Mouse (Mus musculus) testis, adult 2 months (tissue): ENCODE data around the gene Gm20517.

Source experiments
- CTCF ChIP-seq: fragments of 200-500 bp; IDR thresholded peaks from 2 replicates; pipeline ENCODE4 v1.5.1; 2012; ENCODE audit warnings: low read depth, mild to moderate bottlenecking, inconsistent platforms, low read length, moderate library complexity; ENCODE audit not compliant: control insufficient read depth, insufficient read depth, insufficient replicate concordance
- POLR2A ChIP-seq: fragments of 200-500 bp; IDR thresholded peaks from 2 replicates; pipeline ENCODE4 v1.6.1; 2012; ENCODE audit warnings: low read depth, mild to moderate bottlenecking, inconsistent platforms, low read length, moderate library complexity; ENCODE audit not compliant: control insufficient read depth

GRCm38 (mm10) chr17:47597838-47598579 lies 13.4 kb upstream of the Gm20517 start:
- TF ChIP-seq POLR2A (no peak), CTCF (no peak)
